Mouse (Mus musculus): ENCODE results near the gene Prickle1. TPM values are rescaled to one million over a fixed set of nuclear protein-coding genes. Genes with fewer than 3 reads are reported as not detected.
A peak's percentile ranks its signal among the peaks of the same experiment; 100 is the strongest.

Gene Prickle1
- total and polyA plus RNA-seq, 2 experiments from 2014 or later, result 15.1 to 15.6 TPM

- Histone ChIP-seq H3K9me3 (ENCODE audit: low read length) (no peaks in the 10 kb centered on the region), H3K4me3 (ENCODE audit: low read depth, low read length) (no peak overlapping the region), H3K27me3 (ENCODE audit: insufficient read depth, low read length) (no peaks in the 10 kb centered on the region), H3K4me2 (ENCODE audit: low read depth) (no peak overlapping the region), H3K36me3 (ENCODE audit: insufficient read depth) (no peaks in the 10 kb centered on the region), H3K9ac (no peak overlapping the region), H3K4me1 (ENCODE audit: insufficient read depth) (peaks cover 8% of the 10 kb centered on the region; the same call in 1 of the 2 replicates), H3K27ac (ENCODE audit: low read depth, low read length) (no peak overlapping the region)
- no peak for ATAC-seq
- WGBS, result 77% methylated on average over 8 of the region's 8 CpGs
- TF ChIP-seq CTCF (IDR thresholded peaks at IDR 0.05; ENCODE audit: low read depth), result no peak
- no peak for DNase-seq
Measured at GRCm38 (mm10) chr15:93587660-93588059, 8.0 kb downstream of the Prickle1 start.

GRCm38 (mm10) chr15:93583051-93583450, 12.6 kb downstream of the Prickle1 start:
- H3K9me3 ChIP-seq (ENCODE audit: low read length), result no peaks in the 10 kb centered on the region
- no peak overlapping the region for H3K4me2 ChIP-seq (ENCODE audit: low read depth)
- H3K27ac ChIP-seq (ENCODE audit: low read depth, low read length), result no peak overlapping the region
- whole genome bisulfite sequencing, result 74% methylated on average over 11 of the region's 11 CpGs
- H3K27me3 ChIP-seq (ENCODE audit: insufficient read depth, low read length), result no peaks in the 10 kb centered on the region
- H3K4me1 ChIP-seq (ENCODE audit: insufficient read depth), result no peaks in the 10 kb centered on the region
- no peak overlapping the region for H3K4me3 ChIP-seq (ENCODE audit: low read depth, low read length)
- H3K9ac ChIP-seq, result no peak overlapping the region
- no peaks in the 10 kb centered on the region for H3K36me3 ChIP-seq (ENCODE audit: insufficient read depth)
- ATAC-seq (no peak), DNase-seq (no peak)
- TF ChIP-seq CTCF (IDR thresholded peaks at IDR 0.05; ENCODE audit: low read depth), result no peak

GRCm38 (mm10) chr15:93581736-93582135, 14.0 kb downstream of the Prickle1 start:
- TF ChIP-seq CTCF (IDR thresholded peaks at IDR 0.05; ENCODE audit: low read depth), result no peak

GRCm38 (mm10) chr15:93579899-93580298, 15.8 kb downstream of the Prickle1 start:
- Histone ChIP-seq H3K27me3 (ENCODE audit: insufficient read depth, low read length) (no peaks in the 10 kb centered on the region), H3K4me2 (ENCODE audit: low read depth) (no peak overlapping the region), H3K4me1 (ENCODE audit: insufficient read depth) (no peaks in the 10 kb centered on the region), H3K4me3 (ENCODE audit: low read depth, low read length) (no peak overlapping the region), H3K9me3 (ENCODE audit: low read length) (no peaks in the 10 kb centered on the region), H3K36me3 (ENCODE audit: insufficient read depth) (no peaks in the 10 kb centered on the region), H3K9ac (no peak overlapping the region), H3K27ac (ENCODE audit: low read depth, low read length) (no peak overlapping the region)
- 27% methylated on average over 9 of the region's 9 CpGs for WGBS
- TF ChIP-seq CTCF (IDR thresholded peaks at IDR 0.05; ENCODE audit: low read depth), result peak; percentile 48
- DNase-seq (peak; percentile 55), ATAC-seq (no peak)

More at GRCm38 (mm10) chr15:93581736-93582135, 14.0 kb downstream of the Prickle1 start:
- Histone ChIP-seq H3K4me1 (ENCODE audit: insufficient read depth) (no peaks in the 10 kb centered on the region), H3K9me3 (ENCODE audit: low read length) (no peaks in the 10 kb centered on the region), H3K27me3 (ENCODE audit: insufficient read depth, low read length) (no peaks in the 10 kb centered on the region), H3K4me3 (ENCODE audit: low read depth, low read length) (no peak overlapping the region), H3K9ac (no peak overlapping the region), H3K4me2 (ENCODE audit: low read depth) (no peak overlapping the region), H3K27ac (ENCODE audit: low read depth, low read length) (no peak overlapping the region), H3K36me3 (ENCODE audit: insufficient read depth) (no peaks in the 10 kb centered on the region)
- no peak for DNase-seq
- no peak for ATAC-seq
- WGBS, result 91% methylated on average over 8 of the region's 8 CpGs

- ATAC-seq, result no peak
- H3K4me3 ChIP-seq (ENCODE audit: low read depth, low read length), result no peak overlapping the region
- H3K9ac ChIP-seq, result no peak overlapping the region
- TF ChIP-seq CTCF (IDR thresholded peaks at IDR 0.05; ENCODE audit: low read depth), result no peak
- H3K4me2 ChIP-seq (ENCODE audit: low read depth), result no peak overlapping the region
- no peaks in the 10 kb centered on the region for H3K27me3 ChIP-seq (ENCODE audit: insufficient read depth, low read length)
- no peaks in the 10 kb centered on the region for H3K36me3 ChIP-seq (ENCODE audit: insufficient read depth)
- 92% methylated on average over 9 of the region's 9 CpGs for WGBS
- DNase-seq, result no peak
- no peak overlapping the region for H3K27ac ChIP-seq (ENCODE audit: low read depth, low read length)
- no peaks in the 10 kb centered on the region for H3K4me1 ChIP-seq (ENCODE audit: insufficient read depth)
- H3K9me3 ChIP-seq (ENCODE audit: low read length), result no peaks in the 10 kb centered on the region
Measured at GRCm38 (mm10) chr15:93579100-93579499, 16.6 kb downstream of the Prickle1 start.

- ATAC-seq (no peak), DNase-seq (no peak)
- Histone ChIP-seq H3K4me1 (ENCODE audit: insufficient read depth) (no peaks in the 10 kb centered on the region), H3K27ac (ENCODE audit: low read depth, low read length) (no peak overlapping the region), H3K9ac (no peak overlapping the region), H3K36me3 (ENCODE audit: insufficient read depth) (no peaks in the 10 kb centered on the region), H3K4me3 (ENCODE audit: low read depth, low read length) (no peak overlapping the region), H3K4me2 (ENCODE audit: low read depth) (no peak overlapping the region), H3K27me3 (ENCODE audit: insufficient read depth, low read length) (no peaks in the 10 kb centered on the region), H3K9me3 (ENCODE audit: low read length) (no peaks in the 10 kb centered on the region)
- TF ChIP-seq CTCF (IDR thresholded peaks at IDR 0.05; ENCODE audit: low read depth), result no peak
- WGBS, result 72% methylated on average over 9 of the region's 9 CpGs
Measured at GRCm38 (mm10) chr15:93576361-93576760, 19.3 kb downstream of the Prickle1 start.

DNA sequence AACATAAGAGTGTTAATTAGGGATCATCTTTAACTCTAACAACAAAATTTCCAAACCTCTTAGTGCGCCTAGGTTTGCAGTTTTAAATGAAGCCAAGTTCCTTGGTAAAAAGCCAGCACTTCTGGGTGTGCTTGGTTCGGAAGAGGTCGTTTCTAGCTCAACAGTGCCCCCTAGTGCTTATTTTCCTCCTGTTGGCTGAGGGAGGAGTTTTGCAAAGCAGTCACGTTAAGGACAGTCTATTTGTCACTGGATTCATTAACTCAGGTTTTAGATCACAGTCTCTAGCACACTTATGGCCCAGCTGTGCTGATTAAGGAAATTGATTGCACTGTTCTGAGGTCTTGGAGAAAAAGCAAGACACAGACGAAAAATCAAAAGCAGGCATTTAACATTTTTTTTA, 19.8 kb downstream of the Prickle1 start:
- peak; percentile 77 for ATAC-seq
- 6% methylated on average over 5 of the region's 5 CpGs for WGBS
- H3K4me1 ChIP-seq (ENCODE audit: insufficient read depth), result no peaks in the 10 kb centered on the region
- no peak overlapping the region for H3K4me3 ChIP-seq (ENCODE audit: low read depth, low read length)
- H3K4me2 ChIP-seq (ENCODE audit: low read depth), result no peak overlapping the region
- no peak overlapping the region for H3K9ac ChIP-seq
- TF ChIP-seq CTCF (IDR thresholded peaks at IDR 0.05; ENCODE audit: low read depth), result peak; percentile 82
- no peaks in the 10 kb centered on the region for H3K36me3 ChIP-seq (ENCODE audit: insufficient read depth)
- H3K27me3 ChIP-seq (ENCODE audit: insufficient read depth, low read length), result no peaks in the 10 kb centered on the region
- no peaks in the 10 kb centered on the region for H3K9me3 ChIP-seq (ENCODE audit: low read length)
- no peak overlapping the region for H3K27ac ChIP-seq (ENCODE audit: low read depth, low read length)
- peak; percentile 92 for DNase-seq

All from forebrain, postnatal 0 days (tissue).